Mouse (Mus musculus) forebrain, embryonic 13.5 days (tissue): ENCODE measurements around the gene Zdhhc17. TPM values are rescaled to one million over a fixed set of nuclear protein-coding genes. Genes with fewer than 3 reads are reported as not detected.

ENCODE experiments used
- ATAC-seq: fragments of 200-750 bp; cut with Nextera tagmentation; 2 replicates; pipeline ENCODE4 v1.8.0; 2017
- H3K27ac ChIP-seq: fragments of 300-500 bp; sonication (generic); 2 replicates; pipeline ENCODE4 v1.5.1; 2015; ENCODE audit warnings: inconsistent platforms, mild to moderate bottlenecking, moderate library complexity
- H3K27me3 ChIP-seq: fragments of 300-500 bp; sonication (generic); 2 replicates; pipeline ENCODE4 v1.6.1; 2015; ENCODE audit warnings: mild to moderate bottlenecking, inconsistent platforms
- H3K36me3 ChIP-seq: fragments of 300-500 bp; sonication (generic); 2 replicates; pipeline ENCODE4 v1.6.1; 2015; ENCODE audit warnings: mild to moderate bottlenecking, inconsistent platforms; ENCODE audit not compliant: poor library complexity, severe bottlenecking
- H3K4me1 ChIP-seq: fragments of 300-500 bp; sonication (generic); 2 replicates; pipeline ENCODE4 v1.6.1; 2015; ENCODE audit warnings: inconsistent platforms
- H3K4me2 ChIP-seq: fragments of 300-500 bp; sonication (generic); 2 replicates; pipeline ENCODE4 v1.6.1; 2015; ENCODE audit warnings: inconsistent platforms, mild to moderate bottlenecking, moderate library complexity
- H3K4me3 ChIP-seq: fragments of 300-500 bp; sonication (generic); 2 replicates; pipeline ENCODE4 v1.5.1; 2015; ENCODE audit warnings: mild to moderate bottlenecking, inconsistent platforms
- H3K9ac ChIP-seq: fragments of 300-500 bp; sonication (generic); 2 replicates; pipeline ENCODE4 v1.6.1; 2015; ENCODE audit warnings: mild to moderate bottlenecking, inconsistent platforms
- H3K9me3 ChIP-seq: fragments of 300-500 bp; sonication (generic); replicated peaks from 2 replicates; pipeline ENCODE4 v1.6.1; 2016; ENCODE audit warnings: inconsistent platforms
- WGBS: fragments of 180-500 bp; shearing (Covaris S2); methylation state at CpG from one replicate; pipeline ENCODE4 v1.1.7; 2015; 5-methylcytosine and 5-hydroxymethylcytosine counted together
- polyA plus RNA-seq: library from polyadenylated mRNA; unstranded; fragments of >200 nt; fragmentation: Nextera tagmentation; extraction: Ambion mirVana; gene quantifications from 2 replicates; pipeline ENCODE4 v1.2.1, GENCODE M21; 2015

The Zdhhc17 gene
- polyA plus RNA-seq, 1 experiment from 2014 or later, result 46.0 TPM

GRCm38 (mm10) chr10:111024746-111025145, 14.8 kb upstream of the Zdhhc17 start:
- no peak overlapping the region for H3K9ac ChIP-seq
- H3K9me3 ChIP-seq, result no peaks in the 10 kb centered on the region; the same call in 1 of the 2 replicates
- no peaks in the 10 kb centered on the region for H3K27me3 ChIP-seq
- 60% methylated on average over 4 of the region's 4 CpGs for WGBS
- no peak overlapping the region for H3K4me3 ChIP-seq
- peak; percentile 45; the same call in 1 of the 2 replicates for ATAC-seq
- no peaks in the 10 kb centered on the region for H3K36me3 ChIP-seq
- peaks cover 9% of the 10 kb centered on the region; the same call in 1 of the 2 replicates for H3K4me1 ChIP-seq
- H3K27ac ChIP-seq, result no peak overlapping the region
- no peak overlapping the region for H3K4me2 ChIP-seq

DNA sequence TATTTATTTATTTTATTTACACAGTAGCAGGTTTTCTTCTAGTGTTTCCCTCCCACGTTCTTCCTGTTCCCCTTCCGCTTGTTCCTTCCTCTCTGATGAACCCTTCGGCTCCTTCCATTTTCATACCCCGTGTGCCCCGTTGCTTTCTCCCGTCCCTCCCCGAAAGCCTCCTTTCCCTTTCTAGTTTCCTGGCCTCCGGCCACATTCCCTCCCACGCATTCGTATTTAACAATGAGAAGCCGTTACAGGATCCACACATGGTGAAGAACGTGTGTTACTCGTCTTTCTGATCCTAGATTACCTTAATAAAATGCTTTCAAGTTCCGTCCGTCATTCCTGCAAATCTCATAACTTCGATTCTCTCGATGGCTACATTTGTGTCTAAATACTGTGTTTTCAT, 4.5 kb upstream of the Zdhhc17 start:
- Histone ChIP-seq H3K9me3 (no peaks in the 10 kb centered on the region), H3K27ac (no peak overlapping the region), H3K9ac (no peak overlapping the region), H3K36me3 (no peaks in the 10 kb centered on the region), H3K4me2 (no peak overlapping the region), H3K4me3 (no peak overlapping the region), H3K4me1 (0 out of 2 replicates have a peak, but pooled peaks cover 2% of the 10 kb centered on the region), H3K27me3 (no peaks in the 10 kb centered on the region)
- no peak for ATAC-seq
- 78% methylated on average over 17 of the region's 17 CpGs for WGBS

GRCm38 (mm10) chr10:111013265-111013664, 3.3 kb upstream of the Zdhhc17 start:
- no peaks in the 10 kb centered on the region for H3K27me3 ChIP-seq
- no peaks in the 10 kb centered on the region for H3K36me3 ChIP-seq
- ATAC-seq, result no peak
- no peak overlapping the region for H3K9ac ChIP-seq
- peaks cover 8% of the 10 kb centered on the region for H3K4me1 ChIP-seq
- H3K4me3 ChIP-seq, result no peak overlapping the region
- H3K27ac ChIP-seq, result no peak overlapping the region
- H3K9me3 ChIP-seq, result no peaks in the 10 kb centered on the region
- WGBS, result 93% methylated on average over 3 of the region's 3 CpGs
- H3K4me2 ChIP-seq, result no peak overlapping the region

- Histone ChIP-seq H3K4me2 (no peak overlapping the region), H3K27ac (no peak overlapping the region), H3K27me3 (no peaks in the 10 kb centered on the region), H3K36me3 (no peaks in the 10 kb centered on the region), H3K9me3 (no peaks in the 10 kb centered on the region), H3K4me3 (no peak overlapping the region), H3K4me1 (peaks cover 15% of the 10 kb centered on the region), H3K9ac (no peak overlapping the region)
- ATAC-seq, result no peak
- 41% methylated on average over 5 of the region's 5 CpGs for WGBS
Measured at GRCm38 (mm10) chr10:111012496-111013038, 2.6 kb upstream of the Zdhhc17 start.

- Histone ChIP-seq H3K4me1 (peaks cover 21% of the 10 kb centered on the region), H3K4me2 (peak overlapping the region; percentile 79), H3K9ac (peak overlapping the region; percentile 98), H3K9me3 (no peaks in the 10 kb centered on the region), H3K36me3 (no peaks in the 10 kb centered on the region), H3K27ac (peak overlapping the region; percentile 99), H3K4me3 (peak overlapping the region; percentile 86), H3K27me3 (no peaks in the 10 kb centered on the region)
- under 1% methylated on average over 14 of the region's 14 CpGs for WGBS
- ATAC-seq, result no peak
Measured at GRCm38 (mm10) chr10:111011226-111011765, 1.4 kb upstream of the Zdhhc17 start.

DNA sequence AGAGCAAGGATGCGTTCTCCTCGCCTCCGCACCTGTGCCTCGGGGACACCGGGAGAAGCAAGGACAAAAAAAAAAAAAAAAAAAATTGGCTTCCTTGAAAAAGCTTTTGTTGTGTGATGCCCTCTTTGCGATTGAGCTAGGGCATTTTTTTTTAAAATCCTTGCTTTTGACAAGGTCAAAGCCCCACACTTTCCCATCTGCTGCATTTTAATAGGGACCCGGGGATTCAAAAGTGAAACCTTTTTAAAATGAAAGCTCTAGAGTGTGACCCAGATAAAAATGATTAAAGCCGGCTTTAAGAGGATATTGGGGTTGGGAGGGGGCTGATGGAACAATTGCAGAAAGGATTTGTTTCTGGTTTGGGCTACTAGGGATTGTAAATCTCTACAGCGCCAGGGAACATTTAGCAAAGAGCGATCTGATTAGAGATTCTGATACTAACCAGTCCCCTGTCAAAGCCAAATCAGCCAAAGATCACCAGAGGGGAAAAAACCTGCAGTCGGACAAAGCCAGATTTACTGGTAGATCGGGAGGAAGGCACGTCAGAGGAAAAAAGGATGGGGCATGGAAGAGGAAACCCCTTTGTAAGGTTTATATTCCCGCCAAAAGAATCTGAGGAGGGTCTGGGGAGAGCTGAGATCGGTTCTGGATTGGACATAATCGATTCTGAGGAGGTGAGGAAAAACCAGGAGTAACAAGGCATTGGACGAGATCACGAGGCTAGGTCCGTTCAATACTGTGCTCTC, 713 bp upstream of the Zdhhc17 start:
- Histone ChIP-seq H3K4me3 (peak overlapping the region; percentile 86), H3K9me3 (no peaks in the 10 kb centered on the region), H3K4me1 (peaks cover 27% of the 10 kb centered on the region), H3K36me3 (no peaks in the 10 kb centered on the region), H3K27me3 (no peaks in the 10 kb centered on the region), H3K4me2 (peak overlapping the region; percentile 79), H3K9ac (peak overlapping the region; percentile 98), H3K27ac (peak overlapping the region; percentile 99)
- ATAC-seq, result peak; percentile 17
- under 1% methylated on average over 19 of the region's 19 CpGs for WGBS

DNA sequence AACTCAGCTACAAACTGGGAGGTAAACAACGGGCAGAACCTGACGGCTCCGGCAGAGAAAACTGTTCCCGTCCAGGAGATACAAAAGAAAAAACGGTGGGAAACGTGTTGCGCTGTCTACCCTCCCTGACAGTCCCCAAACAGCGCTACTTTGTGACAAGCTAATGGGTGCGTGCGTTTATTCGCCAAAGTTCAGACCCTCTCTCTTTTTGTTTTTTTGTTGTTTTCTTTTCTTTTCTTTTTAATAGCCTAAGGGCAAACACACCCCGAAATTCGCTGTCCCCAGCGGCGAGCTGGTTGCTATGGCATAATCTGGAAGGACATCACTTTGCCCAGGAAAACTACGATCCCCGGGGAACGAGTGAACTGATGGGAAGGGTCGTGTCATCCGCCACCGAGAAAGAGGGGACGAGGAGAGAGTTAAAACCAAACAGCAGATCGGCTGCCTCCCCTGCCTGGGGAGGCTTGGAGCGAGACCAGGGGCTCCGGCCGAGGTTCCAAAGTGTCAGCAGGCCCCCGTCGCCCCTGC, 763 bp downstream of the Zdhhc17 start:
- WGBS, result under 1% methylated on average over 28 of the region's 28 CpGs
- Histone ChIP-seq H3K4me1 (peaks cover 30% of the 10 kb centered on the region), H3K36me3 (no peaks in the 10 kb centered on the region), H3K4me2 (peak overlapping the region; percentile 79), H3K27ac (peak overlapping the region; percentile 99), H3K27me3 (no peaks in the 10 kb centered on the region), H3K9ac (peak overlapping the region; percentile 98), H3K4me3 (peak overlapping the region; percentile 86), H3K9me3 (no peaks in the 10 kb centered on the region)
- no peak for ATAC-seq

- no peak for ATAC-seq
- Histone ChIP-seq H3K27me3 (no peaks in the 10 kb centered on the region), H3K4me2 (peak overlapping the region; percentile 79), H3K4me3 (no peak overlapping the region), H3K27ac (no peak overlapping the region), H3K9me3 (no peaks in the 10 kb centered on the region), H3K36me3 (no peaks in the 10 kb centered on the region), H3K9ac (no peak overlapping the region), H3K4me1 (peaks cover 30% of the 10 kb centered on the region)
- WGBS, result 63% methylated on average over 4 of the region's 4 CpGs
Measured at GRCm38 (mm10) chr10:111007687-111008086, 2.3 kb downstream of the Zdhhc17 start.

- no peaks in the 10 kb centered on the region for H3K36me3 ChIP-seq
- WGBS, result 83% methylated on average over 14 of the region's 14 CpGs
- H3K4me2 ChIP-seq, result no peak overlapping the region
- H3K4me1 ChIP-seq, result peaks cover 28% of the 10 kb centered on the region
- no peak overlapping the region for H3K4me3 ChIP-seq
- no peaks in the 10 kb centered on the region for H3K27me3 ChIP-seq
- no peak for ATAC-seq
- no peak overlapping the region for H3K9ac ChIP-seq
- H3K27ac ChIP-seq, result no peak overlapping the region
- H3K9me3 ChIP-seq, result no peaks in the 10 kb centered on the region
Measured at GRCm38 (mm10) chr10:111005611-111006488, 4.1 kb downstream of the Zdhhc17 start.

GRCm38 (mm10) chr10:111004220-111004619, 5.7 kb downstream of the Zdhhc17 start:
- no peaks in the 10 kb centered on the region for H3K27me3 ChIP-seq
- no peak for ATAC-seq
- H3K36me3 ChIP-seq, result no peaks in the 10 kb centered on the region
- no peak overlapping the region for H3K27ac ChIP-seq
- no peak overlapping the region for H3K4me2 ChIP-seq
- WGBS, result 96% methylated on average over 6 of the region's 6 CpGs
- H3K4me1 ChIP-seq, result peaks cover 28% of the 10 kb centered on the region
- H3K9ac ChIP-seq, result no peak overlapping the region
- H3K9me3 ChIP-seq, result no peaks in the 10 kb centered on the region
- H3K4me3 ChIP-seq, result no peak overlapping the region

GRCm38 (mm10) chr10:110999201-110999600, 10.7 kb downstream of the Zdhhc17 start:
- WGBS, result 85% methylated on average over 5 of the region's 5 CpGs
- no peaks in the 10 kb centered on the region for H3K4me1 ChIP-seq
- H3K4me3 ChIP-seq, result no peak overlapping the region
- no peak for ATAC-seq
- no peak overlapping the region for H3K27ac ChIP-seq
- no peaks in the 10 kb centered on the region for H3K27me3 ChIP-seq
- H3K36me3 ChIP-seq, result no peaks in the 10 kb centered on the region
- no peak overlapping the region for H3K4me2 ChIP-seq
- H3K9me3 ChIP-seq, result no peaks in the 10 kb centered on the region
- no peak overlapping the region for H3K9ac ChIP-seq
